Mouse (Mus musculus) heart, postnatal 0 days (tissue): Measurements from ENCODE around the gene Pmp22.

Experiments used
- CTCF ChIP-seq: IDR thresholded peaks from 2 replicates; pipeline ENCODE4 v1.5.1; 2016; ENCODE audit warnings: antibody characterized with exemption, control low read depth, low read depth
- EP300 ChIP-seq: IDR thresholded peaks from 2 replicates; pipeline ENCODE4 v1.6.1; 2016; ENCODE audit warnings: antibody characterized with exemption, low read depth

GRCm38 (mm10) chr11:63201989-63202535 is 73.3 kb downstream of the Pmp22 start:
- TF ChIP-seq EP300 (no peak), CTCF (no peak)
